Mouse (Mus musculus): Measurements from ENCODE around the gene Nkg7.

- TF ChIP-seq CTCF (conservative IDR thresholded peaks at IDR 0.05; ENCODE audit: low read length) = peak; percentile 19; the same call in 1 of the 2 replicates
- TF ChIP-seq NANOG (IDR thresholded peaks at IDR 0.05; ENCODE audit: borderline replicate concordance, low read length) = no peak
- TF ChIP-seq POU5F1 (IDR thresholded peaks at IDR 0.05; ENCODE audit: borderline replicate concordance, low read length) = no peak
These were observed 19.6 kb upstream of the Nkg7 start for GRCm38 (mm10) chr7:43417298-43417697.

Measured in E14TG2a.4 (cell line).